Mouse (Mus musculus) liver, embryonic 12.5 days (tissue): Measurements from ENCODE around the gene Lst1. TPM values are rescaled to one million over a fixed set of nuclear protein-coding genes. Genes with fewer than 3 reads are reported as not detected.

Experiments used
- microRNA-seq: library from miRNA; unstranded; fragments of <30 nt; microRNA quantifications from one replicate; pipeline ENCODE4, GENCODE M21; 2017
- polyA plus RNA-seq: library from polyadenylated mRNA; unstranded; fragments of >200 nt; fragmentation: Nextera tagmentation; extraction: Ambion mirVana; gene quantifications from 2 replicates; pipeline ENCODE4 v1.2.1, GENCODE M21; 2016

Lst1 gene
- polyA plus RNA-seq, 1 experiment from 2014 or later = 23.7 TPM

Small RNA genes within 50 kb of the gene (microRNA-seq; reads per million reads assigned to microRNA genes)
- not detected for gene Mir6973a
- not detected for gene Mir6974

Other genes with a start within 250 kb of the Lst1 start
- 0.11 and 0.21 TPM in 2 replicates for gene Hspa1b, start 229.2 kb downstream of the Lst1 start, polyA plus RNA-seq
- gene Gm20481, start 218.5 kb downstream of the Lst1 start, polyA plus RNA-seq = 0.73 TPM in 1 of 2 replicates, not detected in the other
- 2.8 and 5.0 TPM in 2 replicates for gene Hspa1a, start 216.3 kb downstream of the Lst1 start, polyA plus RNA-seq
- gene Hspa1l, start 215.7 kb downstream of the Lst1 start, polyA plus RNA-seq = 0.38 and 0.49 TPM in 2 replicates
- gene Lsm2, start 206.6 kb downstream of the Lst1 start, polyA plus RNA-seq = 202 and 215 TPM in 2 replicates
- 208 and 211 TPM in 2 replicates for gene Vars, start 187.5 kb downstream of the Lst1 start, polyA plus RNA-seq
- gene Vwa7, start 171.9 kb downstream of the Lst1 start, polyA plus RNA-seq = 0.10 and 0.15 TPM in 2 replicates
- 2.8 and 3.4 TPM in 2 replicates for gene Sapcd1, start 160.4 kb downstream of the Lst1 start, polyA plus RNA-seq
- gene Msh5, start 141.7 kb downstream of the Lst1 start, polyA plus RNA-seq = 4.0 and 4.8 TPM in 2 replicates
- 160 and 162 TPM in 2 replicates for gene Clic1, start 138.5 kb downstream of the Lst1 start, polyA plus RNA-seq
- 49.0 and 49.1 TPM in 2 replicates for gene Ddah2, start 129.4 kb downstream of the Lst1 start, polyA plus RNA-seq
- 0.41 and 0.44 TPM in 2 replicates for gene Ly6g6c, start 123.1 kb downstream of the Lst1 start, polyA plus RNA-seq
- 7.3 and 8.7 TPM in 2 replicates for gene Mpig6b, start 122.3 kb downstream of the Lst1 start, polyA plus RNA-seq
- gene Ly6g6e, start 111.5 kb downstream of the Lst1 start, polyA plus RNA-seq = 0.23 TPM in 1 of 2 replicates, not detected in the other
- gene Ly6g6d, start 110.4 kb downstream of the Lst1 start, polyA plus RNA-seq = 0.36 and 0.53 TPM in 2 replicates
- gene Ly6g6f, start 102.8 kb downstream of the Lst1 start, polyA plus RNA-seq = 10.2 and 10.5 TPM in 2 replicates
- gene Abhd16a, start 99.2 kb downstream of the Lst1 start, polyA plus RNA-seq = 60.2 and 61.1 TPM in 2 replicates
- not detected in 2 replicates for gene Ly6g5c, start 80.2 kb downstream of the Lst1 start, polyA plus RNA-seq
- gene Ly6g5b, start 73.0 kb downstream of the Lst1 start, polyA plus RNA-seq = 0.55 and 0.81 TPM in 2 replicates
- gene Gpank1, start 67.0 kb downstream of the Lst1 start, polyA plus RNA-seq = 16.5 and 19.6 TPM in 2 replicates
- gene Csnk2b, start 66.4 kb downstream of the Lst1 start, polyA plus RNA-seq = 187 and 192 TPM in 2 replicates
- gene D17H6S53E, start 62.1 kb downstream of the Lst1 start, polyA plus RNA-seq = 3.7 and 4.3 TPM in 2 replicates
- gene Apom, start 56.4 kb downstream of the Lst1 start, polyA plus RNA-seq = 482 and 508 TPM in 2 replicates
- 29.1 and 35.5 TPM in 2 replicates for gene Bag6, start 53.3 kb downstream of the Lst1 start, polyA plus RNA-seq
- 83.0 and 86.8 TPM in 2 replicates for gene Prrc2a, start 23.5 kb downstream of the Lst1 start, polyA plus RNA-seq
- 10.5 and 11.6 TPM in 2 replicates for gene Aif1, start 12.4 kb downstream of the Lst1 start, polyA plus RNA-seq
- 1.2 and 1.3 TPM in 2 replicates for gene Ltb, start 6.0 kb upstream of the Lst1 start, polyA plus RNA-seq
- 0.33 and 0.36 TPM in 2 replicates for gene Tnf, start 13.6 kb upstream of the Lst1 start, polyA plus RNA-seq
- 0.12 TPM in 1 of 2 replicates, not detected in the other for gene Lta, start 16.9 kb upstream of the Lst1 start, polyA plus RNA-seq
- gene Gm16181, start 32.4 kb upstream of the Lst1 start, polyA plus RNA-seq = 0.42 TPM in 1 of 2 replicates, not detected in the other
- 1.3 and 1.8 TPM in 2 replicates for gene Atp6v1g2, start 45.2 kb upstream of the Lst1 start, polyA plus RNA-seq
- 5.7 and 6.4 TPM in 2 replicates for gene Nfkbil1, start 47.4 kb upstream of the Lst1 start, polyA plus RNA-seq
- gene Ddx39b, start 53.3 kb upstream of the Lst1 start, polyA plus RNA-seq = 258 and 267 TPM in 2 replicates
- 66.8 and 72.5 TPM in 2 replicates for gene H2-D1, start 74.3 kb upstream of the Lst1 start, polyA plus RNA-seq
- 0.93 and 1.0 TPM in 2 replicates for gene H2-Q1, start 132.0 kb upstream of the Lst1 start, polyA plus RNA-seq
- gene H2-Q2, start 153.8 kb upstream of the Lst1 start, polyA plus RNA-seq = 0.72 and 0.85 TPM in 2 replicates
- gene H2-Q4, start 191.2 kb upstream of the Lst1 start, polyA plus RNA-seq = 1.9 and 2.3 TPM in 2 replicates
- gene H2-Q6, start 236.4 kb upstream of the Lst1 start, polyA plus RNA-seq = 10.1 and 10.9 TPM in 2 replicates